Mouse (Mus musculus) retina, adult 2 months (tissue): ENCODE measurements around the gene Pxk.
A peak's percentile ranks its signal among the peaks of the same experiment; 100 is the strongest.

Source experiments
- DNase-seq: peaks from one replicate; pipeline ENCODE4 v3.0.0-alpha.2; 2012; ENCODE audit warnings: low read depth, low spot score

Gene Pxk

GRCm38 (mm10) chr14:8192727-8193126, 94.7 kb downstream of the Pxk start:
- no peak for DNase-seq

GRCm38 (mm10) chr14:8200769-8201168, 102.8 kb downstream of the Pxk start:
- no peak for DNase-seq

- no peak for DNase-seq
Measured at GRCm38 (mm10) chr14:8201715-8202114, 103.7 kb downstream of the Pxk start.

GRCm38 (mm10) chr14:8206179-8206910, 108.3 kb downstream of the Pxk start:
- DNase-seq: no peak

- DNase-seq: no peak
Measured at GRCm38 (mm10) chr14:8207105-8207504, 109.1 kb downstream of the Pxk start.

GRCm38 (mm10) chr14:8207543-8207942, 109.5 kb downstream of the Pxk start:
- DNase-seq: no peak

- no peak for DNase-seq
Measured at GRCm38 (mm10) chr14:8208876-8209275, 110.9 kb downstream of the Pxk start.

GRCm38 (mm10) chr14:8209896-8210295, 111.9 kb downstream of the Pxk start:
- DNase-seq: no peak

- no peak for DNase-seq
Measured at GRCm38 (mm10) chr14:8212996-8213395, 115.0 kb downstream of the Pxk start.

- peak; percentile 91 for DNase-seq
Measured at GRCm38 (mm10) chr14:8213803-8214224, 115.8 kb downstream of the Pxk start, which contains the start of gene Kctd6. Gene Kctd6 (plus strand): TSS chr14:8214140.
